Comparison of ENCODE assay signal across 20 mouse cellular contexts in genomic region chr1:158546513-158546912, GRCm38 (mm10).
A peak's percentile ranks its signal among the peaks of the same experiment; 100 is the strongest.
DNase-seq lines count a peak whose midpoint lies in the region; ATAC-seq and TF ChIP-seq lines count a peak whose summit lies in the region.
"Had no signal": no experiment of that assay in that cellular context is flagged by ENCODE, and none has a peak within 500 bp of the region (broad histone marks: within the 10 kb centered on the region; RNA-seq: fewer than 3 reads in every experiment).

No protein-coding gene starts in this region.

- peak overlapping the region; percentile 80; the same call in 1 of the 2 replicates for H3K27ac ChIP-seq in forebrain, embryonic 10.5 days
- H3K27ac ChIP-seq in forebrain, postnatal 0 days (ENCODE audit: low read depth, low read length), result no peak overlapping the region
- H3K27ac ChIP-seq in neural tube, embryonic 15.5 days (replicated peaks), result 0 out of 2 replicates have a peak overlapping the region, but pooled peaks have one; percentile 37
- no peak overlapping the region for H3K27ac ChIP-seq in midbrain, embryonic 13.5 days
- H3K27ac ChIP-seq: embryonic facial prominence, embryonic 15.5 days; limb, embryonic 10.5 days had no signal

- H3K27me3 ChIP-seq in forebrain, embryonic 10.5 days (ENCODE audit: poor library complexity, severe bottlenecking), result no peaks in the 10 kb centered on the region; the same call in 1 of the 2 replicates
- no peaks in the 10 kb centered on the region for H3K27me3 ChIP-seq in forebrain, postnatal 0 days (ENCODE audit: insufficient read depth, low read length)
- no peaks in the 10 kb centered on the region for H3K27me3 ChIP-seq in neural tube, embryonic 15.5 days (replicated peaks)
- no peaks in the 10 kb centered on the region for H3K27me3 ChIP-seq in midbrain, embryonic 13.5 days
- H3K27me3 ChIP-seq: CH12.LX; embryonic facial prominence, embryonic 15.5 days; hindbrain, embryonic 15.5 days had no signal

- no peak for ATAC-seq in forebrain, postnatal 0 days
- ATAC-seq in neural tube, embryonic 15.5 days (ENCODE audit: low FRiP score), result no peak
- 0 out of 2 replicates have a peak, but pooled peaks have one; percentile 41 for ATAC-seq in midbrain, embryonic 13.5 days
- ATAC-seq: intestine, embryonic 16.5 days; liver, postnatal 0 days had no signal

- H3K36me3 ChIP-seq in forebrain, embryonic 10.5 days (replicated peaks), result no peaks in the 10 kb centered on the region; the same call in 1 of the 2 replicates
- 0 out of 2 replicates have a peak, but pooled peaks cover 4% of the 10 kb centered on the region for H3K36me3 ChIP-seq in forebrain, postnatal 0 days (ENCODE audit: insufficient read depth)
- no peaks in the 10 kb centered on the region for H3K36me3 ChIP-seq in neural tube, embryonic 15.5 days
- H3K36me3 ChIP-seq in midbrain, embryonic 13.5 days, result peaks cover 16% of the 10 kb centered on the region
- H3K36me3 ChIP-seq: embryonic facial prominence, embryonic 15.5 days; limb, embryonic 10.5 days had no signal

- no peak overlapping the region for H3K9ac ChIP-seq in forebrain, postnatal 0 days
- H3K9ac ChIP-seq in neural tube, embryonic 15.5 days (replicated peaks), result no peak overlapping the region
- H3K9ac ChIP-seq in midbrain, embryonic 13.5 days (replicated peaks), result no peak overlapping the region
- H3K9ac ChIP-seq: embryonic facial prominence, embryonic 15.5 days; hindbrain, embryonic 15.5 days; liver, postnatal 0 days had no signal

- no peak for TF ChIP-seq CTCF in forebrain, postnatal 0 days (IDR thresholded peaks at IDR 0.05; ENCODE audit: low read depth)

- H3K4me3 ChIP-seq in forebrain, embryonic 10.5 days, result no peak overlapping the region
- H3K4me3 ChIP-seq in forebrain, postnatal 0 days (ENCODE audit: low read depth, low read length), result no peak overlapping the region
- H3K4me3 ChIP-seq in neural tube, embryonic 15.5 days (replicated peaks), result no peak overlapping the region
- H3K4me3 ChIP-seq in midbrain, embryonic 13.5 days (replicated peaks), result no peak overlapping the region
- H3K4me3 ChIP-seq: embryonic facial prominence, embryonic 15.5 days; hindbrain, embryonic 15.5 days; limb, embryonic 10.5 days had no signal

- 31% methylated on average over 4 of the region's 4 CpGs for WGBS in forebrain, embryonic 10.5 days
- 28% methylated on average over 4 of the region's 4 CpGs for WGBS in forebrain, postnatal 0 days
- WGBS in neural tube, embryonic 15.5 days, result 36% methylated on average over 4 of the region's 4 CpGs
- WGBS in midbrain, embryonic 13.5 days, result 24% methylated on average over 4 of the region's 4 CpGs

- peaks cover 50% of the 10 kb centered on the region for H3K4me1 ChIP-seq in forebrain, embryonic 10.5 days
- H3K4me1 ChIP-seq in forebrain, postnatal 0 days (ENCODE audit: insufficient read depth), result peaks cover 13% of the 10 kb centered on the region; the same call in 1 of the 2 replicates
- H3K4me1 ChIP-seq in neural tube, embryonic 15.5 days, result peaks cover 13% of the 10 kb centered on the region
- peaks cover 29% of the 10 kb centered on the region for H3K4me1 ChIP-seq in midbrain, embryonic 13.5 days (replicated peaks)
- H3K4me1 ChIP-seq: embryonic facial prominence, embryonic 15.5 days had no signal

- H3K4me2 ChIP-seq in forebrain, postnatal 0 days (ENCODE audit: low read depth), result no peak overlapping the region
- no peak overlapping the region for H3K4me2 ChIP-seq in neural tube, embryonic 15.5 days
- no peak overlapping the region for H3K4me2 ChIP-seq in midbrain, embryonic 13.5 days (replicated peaks)
- H3K4me2 ChIP-seq: embryonic facial prominence, embryonic 15.5 days; heart, embryonic 11.5 days; hindbrain, embryonic 15.5 days had no signal

- H3K9me3 ChIP-seq in forebrain, embryonic 10.5 days, result no peaks in the 10 kb centered on the region
- no peaks in the 10 kb centered on the region for H3K9me3 ChIP-seq in forebrain, postnatal 0 days (ENCODE audit: low read length)
- H3K9me3 ChIP-seq in neural tube, embryonic 15.5 days (replicated peaks), result no peaks in the 10 kb centered on the region
- H3K9me3 ChIP-seq in midbrain, embryonic 13.5 days, result no peaks in the 10 kb centered on the region
- H3K9me3 ChIP-seq: embryonic facial prominence, embryonic 15.5 days; hindbrain, embryonic 15.5 days; limb, embryonic 10.5 days had no signal

- no peak for DNase-seq in forebrain, embryonic 10.5 days (ENCODE audit: extremely low spot score, low spot score)
- no peak for DNase-seq in forebrain, postnatal 0 days
- no peak for DNase-seq in neural tube, embryonic 10.5 days (ENCODE audit: extremely low spot score, low spot score)
- DNase-seq in retina, postnatal 7 days (ENCODE audit: low read depth, low spot score), result peak; percentile 65
- no peak for DNase-seq in lung, adult 18-20 months
- no peak for DNase-seq in cerebellum, adult 9-10 months
- DNase-seq: adrenal gland, postnatal 25 days; cerebellum, adult 11-12 months; liver, postnatal 0 days; lung, postnatal 14 days; right cerebral cortex, adult 18-20 months; thymus, postnatal 14 days had no signal

Comparison
In these comparisons a context has a peak if more than half of its experiments do, and no peak if none do; other contexts are left out.
1. H3K27ac ChIP-seq: peak in forebrain, embryonic 10.5 days (single experiment) and neural tube, embryonic 15.5 days (single experiment); none in forebrain, postnatal 0 days (single experiment) and midbrain, embryonic 13.5 days (single experiment).